Mouse (Mus musculus): ENCODE results near the gene Cnnm3. TPM values are rescaled to one million over a fixed set of nuclear protein-coding genes. Genes with fewer than 3 reads are reported as not detected.

The Cnnm3 gene
- polyA plus RNA-seq, 1 experiment from 2014 or later: 5.0 TPM

DNA sequence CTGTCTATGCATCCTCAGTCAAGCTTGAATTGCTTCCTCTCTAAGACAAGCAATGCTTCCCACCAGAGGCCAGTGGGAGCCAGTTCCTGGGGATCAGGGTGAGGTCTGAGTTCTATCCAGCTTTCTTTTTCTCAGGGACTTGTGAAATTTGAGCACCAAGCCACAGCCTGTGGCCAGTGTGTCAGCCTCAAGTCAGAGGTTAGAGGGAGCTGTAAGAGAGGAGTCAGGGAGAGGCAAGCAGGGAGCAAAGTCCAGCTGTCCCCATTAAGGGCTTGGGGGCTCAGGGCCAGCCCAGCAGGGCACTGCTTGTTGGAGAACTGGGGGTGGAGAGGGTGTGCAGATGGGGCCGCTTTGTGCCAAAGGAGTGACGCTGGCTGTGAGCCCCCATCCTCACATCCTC, 51.5 kb downstream of the Cnnm3 start:
- Histone ChIP-seq H3K4me3 (ENCODE audit: low read length) (no peak overlapping the region), H3K9me3 (ENCODE audit: control insufficient read depth, low read length) (no peaks in the 10 kb centered on the region), H3K36me3 (ENCODE audit: control insufficient read depth, insufficient read depth, low read length) (no peaks in the 10 kb centered on the region), H3K4me1 (ENCODE audit: control insufficient read depth, insufficient read depth, low read depth, low read length) (peaks cover 10% of the 10 kb centered on the region), H3K27me3 (replicated peaks; ENCODE audit: control insufficient read depth, insufficient read depth, low read length) (no peaks in the 10 kb centered on the region), H3K27ac (ENCODE audit: low read depth, low read length) (no peak overlapping the region), H3K4me2 (ENCODE audit: low read length) (no peak overlapping the region), H3K9ac (ENCODE audit: low read depth, low read length) (no peak overlapping the region)
- 75% methylated on average over 2 of the region's 2 CpGs for WGBS
- no peak for ATAC-seq

DNA sequence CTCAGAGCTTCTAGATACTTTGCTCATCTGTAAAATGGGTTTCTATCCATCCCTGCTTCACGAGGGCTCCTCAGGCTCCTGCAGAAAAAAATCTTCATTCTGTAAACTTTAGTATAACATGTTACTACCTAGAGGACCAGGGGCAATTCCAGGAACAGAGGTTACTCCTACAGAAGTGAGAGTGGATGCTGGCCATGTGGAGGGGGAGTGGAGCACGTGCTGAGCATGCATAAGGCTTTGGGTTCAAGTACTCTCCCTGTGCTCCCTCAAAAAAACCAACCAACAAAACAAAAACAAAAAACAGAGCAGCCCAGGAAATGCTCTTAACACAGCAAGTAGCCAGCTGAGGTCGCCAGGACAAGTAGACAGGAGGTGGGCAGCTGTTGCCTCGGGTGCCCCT, 52.0 kb downstream of the Cnnm3 start:
- no peaks in the 10 kb centered on the region for H3K9me3 ChIP-seq (ENCODE audit: control insufficient read depth, low read length)
- H3K27me3 ChIP-seq (replicated peaks; ENCODE audit: control insufficient read depth, insufficient read depth, low read length): no peaks in the 10 kb centered on the region
- 75% methylated on average over 4 of the region's 4 CpGs for WGBS
- no peaks in the 10 kb centered on the region for H3K36me3 ChIP-seq (ENCODE audit: control insufficient read depth, insufficient read depth, low read length)
- H3K4me3 ChIP-seq (ENCODE audit: low read length): no peak overlapping the region
- H3K4me1 ChIP-seq (ENCODE audit: control insufficient read depth, insufficient read depth, low read depth, low read length): peaks cover 7% of the 10 kb centered on the region
- H3K9ac ChIP-seq (ENCODE audit: low read depth, low read length): no peak overlapping the region
- no peak overlapping the region for H3K27ac ChIP-seq (ENCODE audit: low read depth, low read length)
- H3K4me2 ChIP-seq (ENCODE audit: low read length): no peak overlapping the region
- ATAC-seq: no peak

DNA sequence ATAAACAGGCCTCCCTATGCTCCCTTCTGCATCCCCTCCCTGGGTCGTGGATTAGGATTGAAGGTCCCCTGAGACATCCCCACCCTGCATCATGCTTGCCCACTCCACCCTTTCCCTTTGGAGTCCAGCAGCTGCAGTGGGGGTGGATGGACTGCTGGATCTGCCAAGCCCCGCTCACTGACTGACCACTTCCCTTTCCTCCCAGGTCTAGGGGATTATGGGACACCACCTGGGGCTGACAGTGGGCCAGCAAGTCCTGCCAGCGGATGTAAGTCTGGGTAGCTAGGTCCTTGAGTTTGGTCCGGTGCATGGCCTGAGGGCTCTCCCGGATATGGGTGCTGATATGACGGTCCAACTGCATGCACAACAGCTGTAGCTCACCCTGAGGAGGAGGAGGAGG, 52.4 kb downstream of the Cnnm3 start:
- Histone ChIP-seq H3K4me2 (ENCODE audit: low read length) (no peak overlapping the region), H3K4me1 (ENCODE audit: control insufficient read depth, insufficient read depth, low read depth, low read length) (peaks cover 2% of the 10 kb centered on the region), H3K27me3 (replicated peaks; ENCODE audit: control insufficient read depth, insufficient read depth, low read length) (no peaks in the 10 kb centered on the region), H3K27ac (ENCODE audit: low read depth, low read length) (no peak overlapping the region), H3K4me3 (ENCODE audit: low read length) (no peak overlapping the region), H3K36me3 (ENCODE audit: control insufficient read depth, insufficient read depth, low read length) (no peaks in the 10 kb centered on the region), H3K9ac (ENCODE audit: low read depth, low read length) (no peak overlapping the region), H3K9me3 (ENCODE audit: control insufficient read depth, low read length) (no peaks in the 10 kb centered on the region)
- ATAC-seq: no peak
- WGBS: 79% methylated on average over 6 of the region's 6 CpGs

DNA sequence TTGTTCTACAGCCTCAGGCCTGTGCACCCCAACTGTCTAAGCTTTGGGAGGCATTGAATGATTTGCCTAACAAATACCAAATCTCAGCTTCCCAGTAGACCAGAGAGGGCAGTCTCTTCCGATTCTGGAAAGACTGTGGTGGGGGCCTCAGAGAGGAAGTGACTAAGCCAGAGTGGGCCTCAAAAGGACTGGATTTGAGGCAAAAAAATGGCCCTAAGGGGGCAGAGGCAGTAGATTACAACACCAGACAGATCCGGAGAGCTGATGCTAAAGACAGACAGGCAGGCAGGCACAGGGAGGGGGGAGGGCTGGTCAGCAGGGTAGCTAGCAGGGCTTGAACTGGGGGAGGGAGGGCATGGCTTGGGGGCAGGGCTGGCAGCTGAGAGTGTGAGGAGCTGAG, 54.8 kb downstream of the Cnnm3 start:
- no peak overlapping the region for H3K4me3 ChIP-seq (ENCODE audit: low read length)
- ATAC-seq: no peak
- H3K9ac ChIP-seq (ENCODE audit: low read depth, low read length): no peak overlapping the region
- H3K4me2 ChIP-seq (ENCODE audit: low read length): no peak overlapping the region
- WGBS: 25% methylated on average over 2 of the region's 2 CpGs
- H3K4me1 ChIP-seq (ENCODE audit: control insufficient read depth, insufficient read depth, low read depth, low read length): no peaks in the 10 kb centered on the region; the same call in 1 of the 2 replicates
- no peaks in the 10 kb centered on the region for H3K36me3 ChIP-seq (ENCODE audit: control insufficient read depth, insufficient read depth, low read length)
- no peaks in the 10 kb centered on the region for H3K27me3 ChIP-seq (replicated peaks; ENCODE audit: control insufficient read depth, insufficient read depth, low read length)
- no peaks in the 10 kb centered on the region for H3K9me3 ChIP-seq (ENCODE audit: control insufficient read depth, low read length)
- no peak overlapping the region for H3K27ac ChIP-seq (ENCODE audit: low read depth, low read length)

DNA sequence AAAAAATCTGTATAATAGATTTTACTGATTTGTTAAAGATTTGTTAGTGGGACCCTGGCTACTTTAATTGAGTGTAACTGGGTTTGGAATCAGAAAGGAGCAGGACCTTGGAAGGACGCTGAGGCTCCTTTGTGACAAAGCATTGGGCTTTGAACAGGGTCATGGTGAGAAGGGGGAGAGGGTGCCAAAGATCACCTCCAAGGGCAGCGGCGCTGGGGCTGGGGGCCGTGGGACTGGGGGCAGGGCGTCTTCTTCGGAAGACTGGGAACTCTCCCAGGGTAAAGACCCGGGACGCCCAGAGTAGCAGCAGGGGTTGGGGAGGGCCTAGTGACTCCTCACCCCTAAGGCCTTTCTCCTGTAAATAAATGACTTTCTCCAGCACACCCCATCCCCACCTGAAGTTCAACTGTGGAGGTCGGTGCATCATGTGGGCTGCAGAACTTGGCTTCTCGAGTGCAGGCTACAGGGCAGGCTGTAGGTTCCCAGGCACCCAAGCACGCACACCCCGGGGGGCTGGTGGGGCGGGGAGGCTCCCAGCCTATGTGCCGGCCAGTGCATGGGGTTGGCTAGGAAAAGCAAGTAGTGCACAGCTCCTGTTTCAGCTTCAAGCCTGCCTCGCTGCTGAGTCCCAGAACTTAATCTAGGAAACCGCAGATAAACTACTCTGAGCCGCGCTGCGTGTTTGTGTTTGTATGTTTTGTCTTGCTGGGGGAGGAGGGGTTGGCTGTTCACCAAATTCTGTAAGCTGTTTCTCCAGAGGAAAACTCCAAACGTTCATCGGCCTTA, 56.3 kb downstream of the Cnnm3 start:
- 43% methylated on average over 21 of the region's 21 CpGs for whole genome bisulfite sequencing

DNA sequence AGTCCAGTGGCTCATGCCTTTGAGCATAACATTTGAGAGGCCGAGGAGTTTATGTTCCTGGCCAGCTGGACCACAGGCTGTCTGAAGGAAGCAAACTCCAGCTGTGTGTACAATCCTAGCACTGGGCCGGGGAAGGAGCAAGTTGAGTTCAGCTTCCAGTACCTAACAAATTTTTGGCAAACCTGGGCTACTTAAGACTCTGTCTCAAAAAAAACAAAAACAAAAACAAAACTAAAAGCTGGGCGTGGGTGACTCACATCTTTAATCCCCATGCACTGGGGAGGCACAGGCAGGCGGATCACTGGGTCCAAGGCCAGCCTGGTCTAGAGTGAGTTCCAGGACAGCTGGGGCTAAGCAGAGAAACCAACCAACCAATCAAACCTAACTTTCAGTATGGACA, 57.1 kb downstream of the Cnnm3 start:
- Histone ChIP-seq H3K36me3 (ENCODE audit: control insufficient read depth, insufficient read depth, low read length) (no peaks in the 10 kb centered on the region), H3K4me1 (ENCODE audit: control insufficient read depth, insufficient read depth, low read depth, low read length) (no peaks in the 10 kb centered on the region; the same call in 1 of the 2 replicates), H3K4me3 (ENCODE audit: low read length) (no peak overlapping the region), H3K9ac (ENCODE audit: low read depth, low read length) (no peak overlapping the region), H3K27me3 (replicated peaks; ENCODE audit: control insufficient read depth, insufficient read depth, low read length) (no peaks in the 10 kb centered on the region), H3K27ac (ENCODE audit: low read depth, low read length) (no peak overlapping the region), H3K9me3 (ENCODE audit: control insufficient read depth, low read length) (no peaks in the 10 kb centered on the region), H3K4me2 (ENCODE audit: low read length) (no peak overlapping the region)
- no peak for ATAC-seq
- 73% methylated on average over 4 of the region's 4 CpGs for WGBS

More for the DNA sequence above, 56.3 kb downstream of the Cnnm3 start:
- H3K9me3 ChIP-seq (ENCODE audit: control insufficient read depth, low read length): no peaks in the 10 kb centered on the region
- H3K36me3 ChIP-seq (ENCODE audit: control insufficient read depth, insufficient read depth, low read length): no peaks in the 10 kb centered on the region
- H3K4me2 ChIP-seq (ENCODE audit: low read length): no peak overlapping the region
- no peaks in the 10 kb centered on the region; the same call in 1 of the 2 replicates for H3K4me1 ChIP-seq (ENCODE audit: control insufficient read depth, insufficient read depth, low read depth, low read length)
- H3K4me3 ChIP-seq (ENCODE audit: low read length): no peak overlapping the region
- no peak for ATAC-seq
- H3K9ac ChIP-seq (ENCODE audit: low read depth, low read length): no peak overlapping the region
- no peaks in the 10 kb centered on the region for H3K27me3 ChIP-seq (replicated peaks; ENCODE audit: control insufficient read depth, insufficient read depth, low read length)
- H3K27ac ChIP-seq (ENCODE audit: low read depth, low read length): no peak overlapping the region

DNA sequence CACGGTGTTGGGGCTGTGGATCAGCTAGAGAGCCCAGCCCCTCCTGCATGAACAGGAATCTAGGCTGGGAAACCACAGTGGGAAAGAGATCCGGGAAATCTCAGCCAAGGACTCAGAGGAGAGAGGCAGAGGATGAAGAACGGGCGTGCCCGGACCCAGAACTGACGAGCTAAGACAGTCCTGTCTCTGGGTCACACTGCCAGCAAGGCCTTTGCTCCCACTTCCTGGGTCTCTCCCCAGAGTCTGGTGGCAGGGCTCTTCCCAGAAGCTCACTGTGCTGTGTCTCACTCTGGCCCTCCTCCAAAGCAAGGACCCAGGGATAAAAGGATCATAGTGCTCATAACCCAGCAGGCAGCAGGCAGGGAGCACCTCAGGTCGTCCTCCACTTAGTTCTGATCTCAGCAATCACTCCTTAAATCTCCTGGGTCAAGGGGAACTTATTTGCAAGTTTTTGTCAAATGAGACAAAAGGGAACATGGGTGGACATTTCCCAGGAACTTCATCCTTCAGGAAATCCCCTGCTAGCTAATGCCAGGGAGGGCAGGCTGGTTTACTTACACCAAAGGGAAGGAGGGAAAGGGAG, 58.1 kb downstream of the Cnnm3 start:
- H3K4me3 ChIP-seq (ENCODE audit: low read length): no peak overlapping the region
- 63% methylated on average over 7 of the region's 7 CpGs for WGBS
- no peak overlapping the region for H3K27ac ChIP-seq (ENCODE audit: low read depth, low read length)

DNA sequence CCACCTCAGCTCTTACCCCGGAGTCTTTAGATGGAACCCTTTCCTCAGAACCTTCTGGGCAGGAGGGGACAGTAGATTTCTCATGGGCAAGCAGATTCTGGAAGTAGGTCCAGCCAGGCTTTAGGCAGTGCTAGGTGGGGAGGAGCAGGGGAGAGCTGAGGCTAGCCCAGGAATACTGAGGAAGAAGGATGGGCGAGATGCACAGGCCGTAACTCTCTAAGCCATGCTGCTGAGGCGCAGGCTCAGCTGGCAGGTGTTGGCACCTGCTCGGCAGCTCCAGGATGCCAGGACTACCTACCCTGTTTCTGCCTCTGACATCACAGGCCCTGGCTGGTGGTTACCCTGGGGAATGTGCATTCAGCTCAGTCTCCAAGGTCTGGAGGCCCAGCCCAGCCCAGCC, 58.7 kb downstream of the Cnnm3 start:
- Histone ChIP-seq H3K9me3 (ENCODE audit: control insufficient read depth, low read length) (no peaks in the 10 kb centered on the region), H3K4me2 (ENCODE audit: low read length) (no peak overlapping the region), H3K27me3 (replicated peaks; ENCODE audit: control insufficient read depth, insufficient read depth, low read length) (no peaks in the 10 kb centered on the region), H3K27ac (ENCODE audit: low read depth, low read length) (no peak overlapping the region), H3K4me1 (ENCODE audit: control insufficient read depth, insufficient read depth, low read depth, low read length) (peaks cover 3% of the 10 kb centered on the region; the same call in 1 of the 2 replicates), H3K36me3 (ENCODE audit: control insufficient read depth, insufficient read depth, low read length) (no peaks in the 10 kb centered on the region), H3K9ac (ENCODE audit: low read depth, low read length) (no peak overlapping the region), H3K4me3 (ENCODE audit: low read length) (no peak overlapping the region)
- no peak for ATAC-seq
- WGBS: 91% methylated on average over 5 of the region's 5 CpGs

More for the DNA sequence above, 58.1 kb downstream of the Cnnm3 start:
- ATAC-seq: no peak
- H3K4me2 ChIP-seq (ENCODE audit: low read length): no peak overlapping the region
- H3K9me3 ChIP-seq (ENCODE audit: control insufficient read depth, low read length): no peaks in the 10 kb centered on the region
- no peaks in the 10 kb centered on the region for H3K27me3 ChIP-seq (replicated peaks; ENCODE audit: control insufficient read depth, insufficient read depth, low read length)
- peaks cover 3% of the 10 kb centered on the region; the same call in 1 of the 2 replicates for H3K4me1 ChIP-seq (ENCODE audit: control insufficient read depth, insufficient read depth, low read depth, low read length)
- H3K36me3 ChIP-seq (ENCODE audit: control insufficient read depth, insufficient read depth, low read length): no peaks in the 10 kb centered on the region
- no peak overlapping the region for H3K9ac ChIP-seq (ENCODE audit: low read depth, low read length)

DNA sequence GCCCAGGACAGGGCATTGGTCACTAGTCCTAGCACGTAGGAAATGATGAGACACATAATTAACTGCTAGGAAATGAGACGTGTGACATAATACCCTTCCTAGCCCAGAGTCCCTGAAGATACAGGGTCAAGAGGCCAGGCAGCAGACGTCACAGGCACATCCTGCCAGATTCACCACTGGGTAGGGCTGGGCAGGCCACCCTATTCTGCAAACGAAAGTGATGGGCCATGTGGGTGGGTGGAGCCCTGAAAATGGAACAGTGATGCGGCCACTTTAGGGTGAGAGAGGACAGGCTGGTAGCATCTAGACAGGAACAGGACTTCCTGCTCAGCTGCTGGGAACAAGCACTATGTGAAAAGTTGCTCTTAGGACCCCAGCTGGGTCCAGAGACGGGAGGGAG, 60.0 kb downstream of the Cnnm3 start:
- H3K9me3 ChIP-seq (ENCODE audit: control insufficient read depth, low read length): no peaks in the 10 kb centered on the region
- H3K9ac ChIP-seq (ENCODE audit: low read depth, low read length): no peak overlapping the region
- no peak overlapping the region for H3K4me2 ChIP-seq (ENCODE audit: low read length)
- H3K36me3 ChIP-seq (ENCODE audit: control insufficient read depth, insufficient read depth, low read length): no peaks in the 10 kb centered on the region
- H3K27me3 ChIP-seq (replicated peaks; ENCODE audit: control insufficient read depth, insufficient read depth, low read length): no peaks in the 10 kb centered on the region
- WGBS: 43% methylated on average over 6 of the region's 6 CpGs
- ATAC-seq: no peak
- H3K27ac ChIP-seq (ENCODE audit: low read depth, low read length): no peak overlapping the region
- peaks cover 3% of the 10 kb centered on the region; the same call in 1 of the 2 replicates for H3K4me1 ChIP-seq (ENCODE audit: control insufficient read depth, insufficient read depth, low read depth, low read length)
- no peak overlapping the region for H3K4me3 ChIP-seq (ENCODE audit: low read length)

Measured in hindbrain, embryonic 16.5 days (tissue).